Mouse (Mus musculus): Measurements from ENCODE around the gene Podxl2. TPM values are rescaled to one million over a fixed set of nuclear protein-coding genes. Genes with fewer than 3 reads are reported as not detected.

The Podxl2 gene
- polyA plus RNA-seq, 1 experiment from 2014 or later = 126 TPM

DNA sequence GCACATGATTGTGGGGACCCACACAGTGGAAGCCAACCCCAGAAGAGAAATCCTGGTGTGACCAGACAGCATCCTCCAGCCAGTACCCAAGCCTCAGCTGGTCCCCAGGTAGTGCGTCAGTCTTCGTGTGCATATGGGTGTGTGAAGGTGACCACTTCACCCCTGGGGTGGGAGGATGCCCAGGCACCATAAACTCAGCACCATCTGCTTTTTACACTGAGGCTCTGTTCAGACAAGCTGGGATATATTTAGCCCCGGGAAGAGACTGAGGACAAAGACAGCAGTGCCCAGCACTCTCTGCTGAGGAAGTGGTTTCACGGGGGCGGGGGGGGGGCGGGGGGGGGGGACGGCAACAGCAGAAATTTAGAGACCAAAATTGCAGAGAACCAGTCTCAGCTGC lies 63.4 kb downstream of the Podxl2 start:
- Histone ChIP-seq H3K4me1 (0 out of 2 replicates have a peak, but pooled peaks cover 11% of the 10 kb centered on the region), H3K4me3 (replicated peaks) (no peak overlapping the region), H3K4me2 (replicated peaks) (no peak overlapping the region), H3K9me3 (replicated peaks) (no peaks in the 10 kb centered on the region), H3K36me3 (no peaks in the 10 kb centered on the region), H3K27ac (replicated peaks) (no peak overlapping the region; the same call in 1 of the 2 replicates), H3K27me3 (no peaks in the 10 kb centered on the region), H3K9ac (no peak overlapping the region)
- WGBS = 21% methylated on average over 7 of the region's 7 CpGs
- 0 out of 2 replicates have a peak, but pooled peaks have one; percentile 20 for ATAC-seq (ENCODE audit: insufficient number of reproducible peaks, low FRiP score, low TSS enrichment, low read depth)

DNA sequence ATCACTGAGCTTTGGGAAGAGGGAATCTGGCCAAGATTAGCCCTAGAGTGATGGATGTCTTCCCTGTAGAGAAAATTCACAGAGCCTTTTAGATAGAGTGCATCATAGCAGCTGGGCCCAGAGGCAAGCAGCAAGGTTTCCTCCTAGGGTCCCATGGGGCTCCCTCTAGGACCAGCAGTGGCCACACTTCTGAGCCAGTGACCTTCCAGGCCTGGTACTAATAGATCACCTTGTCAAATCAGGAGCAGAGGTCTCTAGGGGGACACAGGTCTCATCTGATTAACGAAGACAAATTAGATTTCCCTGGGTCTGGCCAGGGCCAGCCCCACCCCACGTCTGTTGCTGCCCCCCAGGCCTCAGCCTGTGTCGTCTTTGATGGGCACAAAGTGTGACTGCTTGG lies 64.6 kb downstream of the Podxl2 start:
- Histone ChIP-seq H3K36me3 (no peaks in the 10 kb centered on the region), H3K9me3 (replicated peaks) (no peaks in the 10 kb centered on the region), H3K4me3 (replicated peaks) (no peak overlapping the region), H3K4me1 (0 out of 2 replicates have a peak, but pooled peaks cover 11% of the 10 kb centered on the region), H3K4me2 (replicated peaks) (no peak overlapping the region), H3K27ac (replicated peaks) (no peak overlapping the region), H3K27me3 (no peaks in the 10 kb centered on the region), H3K9ac (no peak overlapping the region)
- WGBS = 44% methylated on average over 3 of the region's 3 CpGs
- no peak for ATAC-seq (ENCODE audit: insufficient number of reproducible peaks, low FRiP score, low TSS enrichment, low read depth)

DNA sequence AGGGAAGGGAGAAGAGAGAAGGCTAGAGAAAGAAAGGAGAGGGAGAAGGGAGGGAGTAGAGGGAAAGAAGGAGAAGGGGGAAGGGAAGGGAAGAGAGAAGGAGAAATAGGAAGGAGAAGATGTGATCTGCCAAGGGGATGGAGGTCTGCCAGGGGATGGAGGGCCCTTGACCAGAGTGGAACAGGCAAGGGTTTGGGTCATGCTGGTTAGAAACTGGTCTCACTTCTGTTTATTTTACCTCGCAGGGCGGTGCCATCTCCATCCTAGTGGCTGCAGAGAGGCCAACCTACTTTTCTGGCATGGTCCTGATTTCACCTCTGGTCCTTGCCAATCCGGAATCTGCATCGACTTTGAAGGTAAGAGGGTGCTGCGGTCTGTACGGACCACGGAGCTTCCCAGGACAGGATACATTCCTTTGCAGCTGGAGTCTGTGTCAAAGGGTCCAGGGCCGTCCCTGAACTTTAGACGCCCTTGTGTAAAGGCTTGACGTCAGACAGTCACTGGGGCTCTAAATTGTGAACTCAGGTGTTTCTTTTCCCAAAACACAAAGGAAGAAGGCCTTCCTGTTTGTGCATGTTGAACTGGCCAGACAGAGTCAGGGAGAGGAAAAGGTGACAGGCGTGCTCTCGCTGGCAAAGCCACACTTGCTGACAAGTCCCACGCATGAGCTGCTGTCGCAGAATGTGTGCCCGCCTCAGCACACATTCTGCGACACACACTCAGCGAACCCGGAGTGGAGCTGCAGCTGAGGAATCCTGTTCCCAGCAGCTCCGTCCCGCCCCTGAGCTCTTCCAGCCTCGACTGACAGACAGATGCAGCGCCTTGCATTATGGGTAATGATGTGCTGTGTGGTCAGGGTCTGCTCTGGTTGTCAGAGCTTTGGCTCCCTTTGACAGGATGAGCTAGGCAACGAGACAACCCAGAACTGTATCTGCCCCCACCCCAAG lies 65.5 kb downstream of the Podxl2 start:
- no peak overlapping the region for H3K4me3 ChIP-seq (replicated peaks)
- H3K36me3 ChIP-seq = no peaks in the 10 kb centered on the region
- no peaks in the 10 kb centered on the region for H3K9me3 ChIP-seq (replicated peaks)
- H3K27ac ChIP-seq (replicated peaks) = no peak overlapping the region
- no peaks in the 10 kb centered on the region for H3K27me3 ChIP-seq
- no peak for ATAC-seq (ENCODE audit: insufficient number of reproducible peaks, low FRiP score, low TSS enrichment, low read depth)
- WGBS = 58% methylated on average over 23 of the region's 23 CpGs
- 0 out of 2 replicates have a peak, but pooled peaks cover 11% of the 10 kb centered on the region for H3K4me1 ChIP-seq
- no peak overlapping the region for H3K9ac ChIP-seq
- no peak overlapping the region for H3K4me2 ChIP-seq (replicated peaks)

DNA sequence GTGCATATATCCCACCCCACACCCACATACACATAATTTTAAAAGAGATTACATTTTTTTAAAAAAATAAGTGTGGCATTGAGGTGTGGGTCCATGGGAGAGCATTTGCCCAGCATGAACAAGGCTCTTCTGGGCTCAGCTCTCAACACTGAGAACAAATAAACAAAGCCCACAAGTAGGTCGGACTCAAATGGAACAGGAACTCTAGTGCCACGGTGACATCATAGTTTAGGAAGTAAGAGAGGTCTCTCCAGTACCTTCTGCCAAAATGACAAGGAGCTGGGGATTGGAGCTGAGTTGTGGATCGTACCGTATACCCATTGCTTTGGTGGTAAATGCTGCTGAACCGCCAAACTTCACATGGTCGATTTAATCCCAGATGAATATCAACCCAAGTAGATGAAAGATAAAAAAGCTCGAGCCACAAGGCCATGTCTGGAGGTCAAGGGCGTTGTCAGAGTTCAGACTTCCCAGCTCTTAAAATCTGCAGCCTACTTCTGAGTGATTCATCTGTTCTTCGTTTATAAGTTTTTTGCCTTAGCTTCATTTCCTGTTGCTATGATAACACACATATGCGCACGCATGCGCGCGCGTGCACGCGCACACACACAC lies 69.8 kb downstream of the Podxl2 start:
- H3K9ac ChIP-seq = no peak overlapping the region

DNA sequence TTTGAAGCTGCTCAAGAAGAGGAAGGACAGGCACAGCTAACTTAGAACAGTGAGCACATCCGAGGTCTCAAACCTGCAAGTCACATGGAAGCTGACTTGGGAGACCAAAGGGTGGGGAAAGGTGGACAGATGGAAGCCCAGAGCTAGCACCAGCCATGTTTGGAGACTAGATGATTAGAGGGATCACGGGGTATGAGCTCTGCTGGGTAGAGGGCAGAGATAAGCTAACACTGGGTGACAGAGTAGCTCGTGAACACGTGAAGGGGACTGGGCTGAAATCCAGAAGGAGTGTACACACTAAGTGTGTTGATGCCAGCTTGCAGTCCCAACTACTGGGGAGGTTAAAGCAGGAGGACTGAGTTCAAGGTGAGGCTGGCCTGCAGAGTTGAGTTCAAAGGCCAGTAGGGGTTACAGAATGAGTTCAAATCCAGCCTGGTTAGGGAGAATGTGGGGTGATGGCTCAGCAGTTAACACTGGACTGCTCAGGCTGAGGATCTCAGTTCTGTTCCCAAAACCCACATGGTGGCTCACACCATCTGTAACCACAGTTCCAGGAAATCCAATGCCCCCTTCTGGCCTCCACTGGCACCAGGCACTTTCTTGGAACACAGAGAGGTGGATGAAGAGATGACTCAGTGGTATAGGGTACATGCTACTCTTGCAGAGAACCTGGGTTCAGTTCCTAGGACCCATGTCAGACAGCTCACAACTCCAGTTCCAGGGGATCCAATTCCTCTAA lies 70.7 kb downstream of the Podxl2 start:
- no peaks in the 10 kb centered on the region for H3K9me3 ChIP-seq (replicated peaks)
- H3K4me2 ChIP-seq (replicated peaks) = no peak overlapping the region
- no peak overlapping the region for H3K4me3 ChIP-seq (replicated peaks)
- H3K27ac ChIP-seq (replicated peaks) = no peak overlapping the region
- H3K4me1 ChIP-seq = no peaks in the 10 kb centered on the region
- 82% methylated on average over 4 of the region's 4 CpGs for WGBS
- no peak for ATAC-seq (ENCODE audit: insufficient number of reproducible peaks, low FRiP score, low TSS enrichment, low read depth)
- H3K9ac ChIP-seq = no peak overlapping the region
- no peaks in the 10 kb centered on the region for H3K36me3 ChIP-seq
- H3K27me3 ChIP-seq = no peaks in the 10 kb centered on the region

More for the DNA sequence above, 69.8 kb downstream of the Podxl2 start:
- no peak for ATAC-seq (ENCODE audit: insufficient number of reproducible peaks, low FRiP score, low TSS enrichment, low read depth)
- Histone ChIP-seq H3K9me3 (replicated peaks) (no peaks in the 10 kb centered on the region), H3K4me1 (0 out of 2 replicates have a peak, but pooled peaks cover 3% of the 10 kb centered on the region), H3K4me3 (replicated peaks) (no peak overlapping the region), H3K36me3 (no peaks in the 10 kb centered on the region), H3K4me2 (replicated peaks) (no peak overlapping the region), H3K27ac (replicated peaks) (no peak overlapping the region), H3K27me3 (no peaks in the 10 kb centered on the region)
- WGBS = 81% methylated on average over 17 of the region's 17 CpGs

GRCm38 (mm10) chr6:88803051-88803450 lies 71.8 kb downstream of the Podxl2 start:
- no peaks in the 10 kb centered on the region for H3K36me3 ChIP-seq
- no peaks in the 10 kb centered on the region for H3K9me3 ChIP-seq (replicated peaks)
- H3K27me3 ChIP-seq = no peaks in the 10 kb centered on the region
- H3K4me1 ChIP-seq = no peaks in the 10 kb centered on the region
- 87% methylated on average over 7 of the region's 7 CpGs for WGBS
- no peak overlapping the region for H3K4me3 ChIP-seq (replicated peaks)
- no peak overlapping the region for H3K27ac ChIP-seq (replicated peaks)
- no peak overlapping the region for H3K9ac ChIP-seq
- H3K4me2 ChIP-seq (replicated peaks) = no peak overlapping the region
- ATAC-seq (ENCODE audit: insufficient number of reproducible peaks, low FRiP score, low TSS enrichment, low read depth) = no peak

- Histone ChIP-seq H3K9ac (no peak overlapping the region), H3K9me3 (replicated peaks) (no peaks in the 10 kb centered on the region), H3K4me3 (replicated peaks) (no peak overlapping the region), H3K4me1 (no peaks in the 10 kb centered on the region), H3K4me2 (replicated peaks) (no peak overlapping the region), H3K36me3 (no peaks in the 10 kb centered on the region), H3K27ac (replicated peaks) (no peak overlapping the region), H3K27me3 (no peaks in the 10 kb centered on the region)
- no peak for ATAC-seq (ENCODE audit: insufficient number of reproducible peaks, low FRiP score, low TSS enrichment, low read depth)
- WGBS = 38% methylated on average over 3 of the region's 3 CpGs
These were observed 74.1 kb downstream of the Podxl2 start for GRCm38 (mm10) chr6:88800735-88801134.

DNA sequence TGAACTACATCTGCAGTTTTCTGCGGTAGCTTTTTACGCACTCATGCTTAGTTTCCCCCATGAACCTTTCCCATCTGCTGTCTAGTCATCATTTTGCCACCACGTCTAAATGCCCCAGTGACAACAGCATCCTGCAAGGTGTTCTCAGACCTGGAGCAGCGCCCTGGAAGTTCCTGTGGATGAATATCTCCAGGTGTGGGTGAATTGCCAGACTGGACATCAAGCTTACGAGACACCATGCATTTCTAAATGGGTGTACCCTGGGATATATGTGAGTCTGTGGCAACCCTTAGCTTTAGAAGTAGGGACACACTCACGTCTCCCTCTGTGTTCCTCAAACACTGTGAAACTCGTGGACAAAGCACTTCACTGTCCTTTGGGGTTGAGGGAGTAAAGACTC lies 74.7 kb downstream of the Podxl2 start:
- 77% methylated on average over 7 of the region's 7 CpGs for whole genome bisulfite sequencing
- H3K4me2 ChIP-seq (replicated peaks) = no peak overlapping the region
- H3K9me3 ChIP-seq (replicated peaks) = no peaks in the 10 kb centered on the region
- H3K36me3 ChIP-seq = no peaks in the 10 kb centered on the region
- no peak overlapping the region for H3K9ac ChIP-seq
- H3K27ac ChIP-seq (replicated peaks) = no peak overlapping the region
- no peaks in the 10 kb centered on the region for H3K27me3 ChIP-seq
- ATAC-seq (ENCODE audit: insufficient number of reproducible peaks, low FRiP score, low TSS enrichment, low read depth) = no peak
- no peak overlapping the region for H3K4me3 ChIP-seq (replicated peaks)
- no peaks in the 10 kb centered on the region for H3K4me1 ChIP-seq

DNA sequence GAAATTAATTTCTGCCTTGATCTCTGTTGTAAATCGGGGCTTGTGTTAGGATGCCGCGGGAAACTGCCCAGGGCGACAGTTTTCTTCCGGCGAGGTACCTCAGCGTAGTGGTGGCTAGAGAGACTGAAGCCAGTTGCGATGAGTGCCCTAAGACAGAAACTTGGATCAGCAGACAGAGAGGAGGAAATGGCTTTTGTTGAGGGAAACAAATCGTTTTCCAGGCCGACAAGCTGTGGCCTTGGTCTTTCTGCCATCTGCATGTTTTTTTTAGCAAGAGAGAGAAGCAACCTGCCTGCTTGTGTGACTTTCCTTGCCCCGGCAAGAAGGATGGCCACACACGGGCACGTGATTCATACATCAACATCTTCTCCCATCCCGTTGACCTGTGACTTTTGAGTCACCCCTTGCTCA lies 80.3 kb downstream of the Podxl2 start:
- no peak for ATAC-seq (ENCODE audit: insufficient number of reproducible peaks, low FRiP score, low TSS enrichment, low read depth)
- H3K36me3 ChIP-seq = no peaks in the 10 kb centered on the region
- no peak overlapping the region for H3K4me3 ChIP-seq (replicated peaks)
- H3K27ac ChIP-seq (replicated peaks) = no peak overlapping the region
- H3K9me3 ChIP-seq (replicated peaks) = no peaks in the 10 kb centered on the region
- 42% methylated on average over 14 of the region's 14 CpGs for WGBS
- H3K27me3 ChIP-seq = no peaks in the 10 kb centered on the region
- peaks cover 24% of the 10 kb centered on the region for H3K4me1 ChIP-seq
- no peak overlapping the region for H3K4me2 ChIP-seq (replicated peaks)
- H3K9ac ChIP-seq = no peak overlapping the region

DNA sequence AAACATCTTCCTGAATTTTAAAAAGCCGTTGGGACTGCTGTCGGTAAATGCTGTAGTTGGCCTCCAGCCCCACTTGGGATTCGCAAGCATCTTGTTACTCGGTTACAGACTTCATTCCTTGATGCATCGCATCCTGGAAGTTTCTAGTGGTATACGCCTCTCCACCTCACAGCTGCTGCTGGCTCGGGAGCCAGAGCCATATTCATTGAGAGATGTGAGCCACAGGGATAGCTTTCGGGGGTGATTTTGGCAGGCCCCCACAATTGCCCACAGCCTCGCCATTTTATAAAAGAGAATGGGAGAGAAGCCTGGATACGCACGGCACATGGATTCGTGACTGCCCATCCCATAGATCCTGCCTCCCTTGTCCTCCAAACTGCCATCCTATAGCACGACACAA lies 81.0 kb downstream of the Podxl2 start:
- ATAC-seq (ENCODE audit: insufficient number of reproducible peaks, low FRiP score, low TSS enrichment, low read depth) = no peak
- H3K36me3 ChIP-seq = no peaks in the 10 kb centered on the region
- no peak overlapping the region for H3K9ac ChIP-seq
- no peaks in the 10 kb centered on the region for H3K27me3 ChIP-seq
- H3K27ac ChIP-seq (replicated peaks) = no peak overlapping the region
- WGBS = 54% methylated on average over 13 of the region's 13 CpGs
- H3K4me1 ChIP-seq = peaks cover 30% of the 10 kb centered on the region
- no peak overlapping the region for H3K4me3 ChIP-seq (replicated peaks)
- H3K4me2 ChIP-seq (replicated peaks) = no peak overlapping the region
- no peaks in the 10 kb centered on the region for H3K9me3 ChIP-seq (replicated peaks)

- H3K27me3 ChIP-seq = no peaks in the 10 kb centered on the region
- H3K4me3 ChIP-seq (replicated peaks) = no peak overlapping the region
- no peak overlapping the region for H3K4me2 ChIP-seq (replicated peaks)
- no peak overlapping the region for H3K9ac ChIP-seq
- no peaks in the 10 kb centered on the region for H3K36me3 ChIP-seq
- H3K27ac ChIP-seq (replicated peaks) = no peak overlapping the region
- WGBS = 17% methylated on average over 2 of the region's 2 CpGs
- no peaks in the 10 kb centered on the region for H3K9me3 ChIP-seq (replicated peaks)
- ATAC-seq (ENCODE audit: insufficient number of reproducible peaks, low FRiP score, low TSS enrichment, low read depth) = no peak
- peaks cover 30% of the 10 kb centered on the region for H3K4me1 ChIP-seq
These were observed 81.6 kb downstream of the Podxl2 start for GRCm38 (mm10) chr6:88793243-88793642.

All from embryonic facial prominence, embryonic 15.5 days (tissue).